Mouse (Mus musculus): ENCODE measurements around the gene Map7d2.
"Not testable (repeated sequence)": the region's sequence is repeated elsewhere in the genome, so short reads cannot be mapped to it uniquely, and the experiment has no call there.

The Map7d2 gene

GRCm38 (mm10) chrX:159414130-159414828 lies at the start of gene Map7d2:
Gene Map7d2 (plus strand): TSS chrX:159414572.
- DNase-seq (ENCODE audit: extremely low spot score, low read depth, low spot score), result no peak

GRCm38 (mm10) chrX:159371831-159372752 lies 42.3 kb upstream of the Map7d2 start, which contains the start of gene Eif1ax:
Gene Eif1ax (plus strand): TSS chrX:159372178.
- peak; percentile 14 for DNase-seq (ENCODE audit: extremely low spot score, low read depth, low spot score)

- no peak for DNase-seq (ENCODE audit: extremely low spot score, low read depth, low spot score)
Observed at GRCm38 (mm10) chrX:159372753-159373144, 41.6 kb upstream of the Map7d2 start.

GRCm38 (mm10) chrX:159387105-159387504 lies 27.3 kb upstream of the Map7d2 start:
- DNase-seq (ENCODE audit: extremely low spot score, low read depth, low spot score), result no peak

- DNase-seq (ENCODE audit: extremely low spot score, low read depth, low spot score), result no peak
Observed at GRCm38 (mm10) chrX:159388953-159389352, 25.4 kb upstream of the Map7d2 start.

- no peak for DNase-seq (ENCODE audit: extremely low spot score, low read depth, low spot score)
Observed at GRCm38 (mm10) chrX:159390347-159390962, 23.9 kb upstream of the Map7d2 start.

GRCm38 (mm10) chrX:159391239-159391638 lies 23.1 kb upstream of the Map7d2 start:
- no peak for DNase-seq (ENCODE audit: extremely low spot score, low read depth, low spot score)

GRCm38 (mm10) chrX:159409253-159409652 lies 5.1 kb upstream of the Map7d2 start:
- DNase-seq (ENCODE audit: extremely low spot score, low read depth, low spot score), result no peak

GRCm38 (mm10) chrX:159414829-159415673 lies 679 bp downstream of the Map7d2 start:
- no peak for DNase-seq (ENCODE audit: extremely low spot score, low read depth, low spot score)

GRCm38 (mm10) chrX:159430507-159430906 lies 16.1 kb downstream of the Map7d2 start:
- not testable (repeated sequence) for DNase-seq (ENCODE audit: extremely low spot score, low read depth, low spot score)

- DNase-seq (ENCODE audit: extremely low spot score, low read depth, low spot score), result peak; percentile 5
Observed at GRCm38 (mm10) chrX:159442128-159442527, 27.8 kb downstream of the Map7d2 start.

- DNase-seq (ENCODE audit: extremely low spot score, low read depth, low spot score), result no peak
Observed at GRCm38 (mm10) chrX:159447133-159447532, 32.8 kb downstream of the Map7d2 start.

- DNase-seq (ENCODE audit: extremely low spot score, low read depth, low spot score), result no peak
Observed at GRCm38 (mm10) chrX:159459006-159459654, 44.8 kb downstream of the Map7d2 start.

- DNase-seq (ENCODE audit: extremely low spot score, low read depth, low spot score), result no peak
Observed at GRCm38 (mm10) chrX:159474799-159475198, 60.4 kb downstream of the Map7d2 start.

GRCm38 (mm10) chrX:159478243-159478940 lies 64.0 kb downstream of the Map7d2 start:
- not testable (repeated sequence) for DNase-seq (ENCODE audit: extremely low spot score, low read depth, low spot score)

GRCm38 (mm10) chrX:159484247-159484646 lies 69.9 kb downstream of the Map7d2 start:
- DNase-seq (ENCODE audit: extremely low spot score, low read depth, low spot score), result no peak

- no peak for DNase-seq (ENCODE audit: extremely low spot score, low read depth, low spot score)
Observed at GRCm38 (mm10) chrX:159503181-159503580, 88.8 kb downstream of the Map7d2 start.

GRCm38 (mm10) chrX:159508331-159509036 lies 94.1 kb downstream of the Map7d2 start:
- DNase-seq (ENCODE audit: extremely low spot score, low read depth, low spot score), result no peak

GRCm38 (mm10) chrX:159509042-159509441 lies 94.7 kb downstream of the Map7d2 start:
- no peak for DNase-seq (ENCODE audit: extremely low spot score, low read depth, low spot score)

Measured in hindlimb bud, embryonic 11.5 days (tissue).